Mouse (Mus musculus) left cerebral cortex, postnatal 36 days (tissue): Measurements from ENCODE around the gene Hoxd10. TPM values are rescaled to one million over a fixed set of nuclear protein-coding genes. Genes with fewer than 3 reads are reported as not detected.

ENCODE experiments used
- DNase-seq, 2 experiments: peaks; one replicate each; pipeline ENCODE4 v3.0.0; 2021 to 2022; ENCODE audit warnings: low spot score in 2 of 2, mixed read lengths in 1 of 2
- intact Hi-C: fragments of 180-260 bp; cut with DNase I; formaldehyde crosslinking; loops from one replicate; pipeline ENCODE4 v1.15.1; 2025
- total RNA-seq, 2 experiments: library from RNA; stranded (reverse); gene quantifications; 2 replicates each; pipeline ENCODE4 v1.2.3; 2021

Gene Hoxd10
- not detected for total RNA-seq

- intact Hi-C loops: loop anchor here (5.0 kb wide), 1 partner anchor 41 kb away; no protein-coding TSS in a partner anchor
- DNase-seq: no peak
Observed at GRCm38 (mm10) chr2:74691022-74691951, at the start of gene Hoxd10. TSS of gene Hoxd10 (plus strand) at chr2:74691924.

DNA sequence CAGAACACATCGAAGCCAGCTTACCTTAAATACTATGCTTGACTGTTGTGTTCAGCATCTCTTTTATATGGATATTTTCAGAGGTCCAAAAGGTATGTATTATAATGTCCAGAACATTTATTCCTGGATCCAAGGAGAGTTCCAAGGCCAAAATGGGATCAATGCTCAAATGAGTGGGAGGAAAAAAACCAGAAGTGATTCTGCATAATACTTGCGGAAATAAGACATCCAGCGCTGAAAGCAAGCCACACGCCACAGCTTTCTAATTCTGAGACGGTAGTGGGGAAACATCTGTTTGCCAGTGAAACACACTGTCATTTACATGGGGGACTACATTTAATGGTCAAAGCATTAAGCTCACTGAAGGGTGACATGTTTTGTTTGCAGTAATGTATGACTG is 49.3 kb upstream of the Hoxd10 start:
- DNase-seq: no peak
- intact Hi-C loops: no loop called here

GRCm38 (mm10) chr2:74645631-74646030 is 46.1 kb upstream of the Hoxd10 start:
- no peak for DNase-seq
- intact Hi-C loops: no loop called here

DNA sequence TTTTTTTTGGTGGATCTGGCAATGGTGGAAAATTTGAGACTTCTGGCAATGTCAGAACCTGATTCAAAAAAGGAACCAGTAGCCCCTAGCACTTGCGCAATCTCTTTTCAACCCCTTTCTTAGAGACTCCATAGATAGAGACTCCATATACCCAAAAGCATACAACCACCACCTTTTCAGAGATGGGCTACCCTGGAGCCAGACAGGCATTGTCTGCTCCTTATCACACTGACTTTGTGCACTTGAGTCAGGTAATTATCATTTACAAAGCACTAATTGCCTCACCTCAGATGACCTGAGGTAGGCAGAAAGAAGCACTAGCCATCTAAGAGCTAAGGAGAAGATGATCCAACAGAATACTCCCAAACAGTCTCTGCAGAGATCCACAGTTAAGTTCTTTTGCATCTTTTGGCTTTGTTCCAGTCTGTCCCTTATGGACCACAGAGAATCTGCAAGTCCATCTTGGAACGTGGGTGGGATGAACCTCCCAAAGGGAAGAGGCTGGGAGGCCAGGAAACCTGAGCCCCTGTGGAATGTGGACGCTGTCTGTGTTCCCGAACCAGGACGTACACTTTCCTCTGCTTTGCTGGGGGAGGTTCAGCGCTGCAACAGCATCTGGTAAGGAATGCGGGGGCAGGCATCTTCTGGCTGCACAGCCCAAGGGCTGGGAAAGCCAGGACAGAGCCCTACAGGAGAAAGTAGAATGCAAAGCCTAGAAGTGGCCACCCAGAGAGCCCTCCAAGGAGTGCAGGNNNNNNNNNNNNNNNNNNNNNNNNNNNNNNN is 44.5 kb upstream of the Hoxd10 start:
- intact Hi-C loops: no loop called here
- DNase-seq: no peak

DNA sequence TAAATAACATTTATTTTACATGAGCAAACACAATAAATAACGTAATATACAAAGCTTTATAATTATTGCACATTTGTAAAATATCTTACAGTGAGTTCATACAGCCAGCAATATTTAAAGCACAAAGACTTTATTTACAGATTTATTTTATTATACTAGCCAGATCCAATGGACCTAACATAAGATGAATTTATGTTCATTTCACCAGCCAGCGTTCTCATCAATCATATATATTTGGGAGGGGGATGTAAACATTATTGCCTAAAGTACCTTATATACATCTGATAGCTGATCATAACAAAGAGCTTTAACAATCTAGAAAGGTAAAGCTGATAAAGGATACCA is 38.8 kb upstream of the Hoxd10 start:
- no peak for DNase-seq
- intact Hi-C loops: loop anchor here (5.0 kb wide), 1 partner anchor 84 kb away; no protein-coding TSS in a partner anchor

- no peak for DNase-seq
- intact Hi-C loops: loop anchor here (2.0 to 5.0 kb wide), 2 partner anchors 83 to 353 kb away; no protein-coding TSS in a partner anchor
Observed at GRCm38 (mm10) chr2:74653781-74654535, 37.8 kb upstream of the Hoxd10 start.

- DNase-seq: no peak
- intact Hi-C loops: loop anchor here (2.0 to 5.0 kb wide), 2 partner anchors 82 to 354 kb away; no protein-coding TSS in a partner anchor
Observed at GRCm38 (mm10) chr2:74654743-74655419, 36.8 kb upstream of the Hoxd10 start.

GRCm38 (mm10) chr2:74655420-74655781 is 36.3 kb upstream of the Hoxd10 start:
- intact Hi-C loops: loop anchor here (2.0 kb wide), 1 partner anchor 355 kb away; no protein-coding TSS in a partner anchor
- no peak for DNase-seq

DNA sequence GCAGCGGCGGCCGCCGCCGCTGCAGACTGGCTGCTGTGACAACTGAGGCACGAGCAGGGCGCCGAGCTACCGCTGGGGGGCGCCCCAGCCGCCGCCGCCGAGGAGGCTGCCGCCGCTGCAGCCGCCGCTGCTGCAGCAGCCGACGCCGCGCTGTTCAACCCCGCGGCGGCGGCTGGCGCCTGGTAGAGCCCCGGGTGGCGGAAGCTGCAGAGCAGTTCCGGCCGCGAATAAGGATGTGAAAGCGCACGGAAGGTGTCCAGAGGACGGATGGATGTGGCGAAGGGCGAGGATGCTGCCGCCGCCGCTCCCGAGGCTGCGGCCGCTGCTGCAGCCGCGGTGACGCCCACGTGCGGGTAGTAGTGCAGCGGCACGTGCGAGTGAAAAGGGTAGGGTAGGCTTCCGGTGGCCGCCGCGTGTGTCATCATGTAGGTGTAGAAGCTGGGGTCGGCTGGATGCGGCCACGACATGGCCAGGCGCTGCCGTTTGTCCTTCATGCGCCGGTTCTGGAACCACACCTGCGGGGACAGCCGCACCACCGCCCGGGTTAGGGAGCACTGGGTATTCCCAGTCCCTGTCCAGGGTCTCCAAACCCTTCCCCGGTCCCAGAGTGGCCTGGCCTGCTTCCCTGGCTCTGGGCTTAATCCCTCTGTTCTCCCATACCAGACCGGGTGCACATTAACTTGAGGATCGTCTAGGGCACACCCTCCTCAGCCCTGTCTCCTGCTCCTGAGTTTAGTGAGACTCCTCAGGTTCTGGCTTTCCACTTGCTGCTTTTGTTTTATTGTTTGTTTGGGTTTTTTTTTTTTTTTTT is 35.7 kb upstream of the Hoxd10 start:
- no peak for DNase-seq
- intact Hi-C loops: loop anchor here (2.0 kb wide), 2 partner anchors 31 to 355 kb away; no protein-coding TSS in a partner anchor

DNA sequence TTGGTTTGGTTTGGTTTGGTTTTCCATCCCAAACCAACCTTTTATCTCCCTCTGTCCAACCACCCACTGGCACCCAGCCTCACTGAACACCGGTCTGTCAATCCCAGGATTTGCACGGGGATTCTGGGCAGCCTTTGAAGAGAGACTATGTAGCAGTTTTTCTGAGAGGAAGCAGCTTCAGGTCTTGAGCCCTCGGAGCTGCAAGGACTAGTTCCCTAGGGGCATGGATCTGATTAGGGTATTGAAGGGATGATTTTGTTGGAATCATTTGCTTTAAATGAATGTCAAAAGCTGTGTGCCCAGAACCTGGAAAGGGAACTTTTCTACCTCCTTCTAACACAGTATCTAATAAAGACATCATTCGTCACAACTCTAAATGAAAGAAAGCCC is 35.1 kb upstream of the Hoxd10 start:
- intact Hi-C loops: loop anchor here (2.0 kb wide), 1 partner anchor 30 kb away; no protein-coding TSS in a partner anchor
- no peak for DNase-seq

DNA sequence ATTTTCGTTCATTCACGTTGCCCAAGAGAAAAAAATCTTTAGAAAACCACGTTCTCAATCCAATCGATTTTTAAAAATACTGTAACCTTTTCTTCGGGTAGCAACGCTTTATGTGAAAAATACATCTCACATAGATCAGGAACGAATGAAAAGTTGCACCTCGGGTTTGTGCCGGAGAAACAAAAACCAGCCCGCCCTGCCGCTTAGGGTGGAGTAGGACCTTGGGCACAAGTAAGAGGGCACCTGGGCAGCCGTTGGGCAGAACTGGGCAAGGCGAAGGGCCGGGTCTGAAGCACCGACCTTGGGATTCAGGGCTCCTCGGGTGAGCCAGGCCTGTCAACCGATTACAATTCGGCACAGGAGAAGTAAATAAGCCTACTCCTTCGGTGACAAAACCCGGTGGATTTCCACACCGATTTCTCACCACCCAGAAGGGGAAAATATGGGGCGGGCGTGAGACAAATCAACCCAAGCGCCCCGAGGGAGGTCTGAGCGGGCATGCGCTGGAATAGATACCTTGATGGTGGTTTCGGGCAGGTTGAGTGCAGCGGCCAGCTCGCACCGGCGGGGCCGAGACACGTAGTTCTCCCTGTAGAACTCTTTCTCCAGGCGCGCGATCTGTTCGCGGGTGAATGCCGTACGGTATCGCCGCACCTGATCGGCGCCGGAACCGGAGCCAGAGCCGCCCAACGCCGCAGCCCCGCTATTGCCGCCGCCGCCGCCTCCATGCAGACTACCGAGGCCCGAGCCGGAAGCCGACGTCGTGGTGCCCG is 34.3 kb upstream of the Hoxd10 start:
- no peak for DNase-seq
- intact Hi-C loops: loop anchor here (2.0 kb wide), 1 partner anchor 29 kb away; no protein-coding TSS in a partner anchor

DNA sequence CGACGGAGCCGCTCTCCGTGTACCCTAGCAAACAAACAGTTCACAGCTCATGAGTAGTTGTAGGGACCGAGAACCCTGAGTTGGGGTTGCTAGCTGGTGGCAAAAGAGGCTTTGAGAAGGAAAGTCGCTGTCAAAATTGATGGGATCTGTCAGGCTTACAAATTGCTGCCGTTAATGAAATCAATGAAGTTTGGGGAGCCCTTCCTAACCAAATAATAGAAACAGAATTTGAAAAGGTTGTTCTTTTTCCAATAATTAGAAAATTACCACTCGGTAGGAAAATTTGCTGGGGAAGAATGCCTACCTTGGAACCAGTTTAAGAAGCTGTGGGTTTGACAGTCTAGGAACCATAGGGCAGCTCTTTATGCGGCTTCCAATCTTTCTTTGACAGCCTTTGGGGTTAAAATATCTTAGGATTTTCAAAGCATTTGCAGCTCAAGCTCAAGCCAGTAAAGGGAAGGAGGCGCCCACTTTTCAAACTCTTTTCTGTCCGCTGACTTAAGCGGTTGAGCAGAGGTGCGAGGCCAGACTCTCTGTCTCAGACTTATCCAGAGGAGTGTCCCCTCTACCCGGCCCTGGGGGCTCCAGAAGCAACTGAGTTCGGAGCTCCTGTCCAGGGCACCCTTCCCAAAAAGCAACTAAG is 33.6 kb upstream of the Hoxd10 start:
- DNase-seq: no peak
- intact Hi-C loops: no loop called here

- intact Hi-C loops: no loop called here
- no peak for DNase-seq
Observed at GRCm38 (mm10) chr2:74658667-74659371, 32.9 kb upstream of the Hoxd10 start.

DNA sequence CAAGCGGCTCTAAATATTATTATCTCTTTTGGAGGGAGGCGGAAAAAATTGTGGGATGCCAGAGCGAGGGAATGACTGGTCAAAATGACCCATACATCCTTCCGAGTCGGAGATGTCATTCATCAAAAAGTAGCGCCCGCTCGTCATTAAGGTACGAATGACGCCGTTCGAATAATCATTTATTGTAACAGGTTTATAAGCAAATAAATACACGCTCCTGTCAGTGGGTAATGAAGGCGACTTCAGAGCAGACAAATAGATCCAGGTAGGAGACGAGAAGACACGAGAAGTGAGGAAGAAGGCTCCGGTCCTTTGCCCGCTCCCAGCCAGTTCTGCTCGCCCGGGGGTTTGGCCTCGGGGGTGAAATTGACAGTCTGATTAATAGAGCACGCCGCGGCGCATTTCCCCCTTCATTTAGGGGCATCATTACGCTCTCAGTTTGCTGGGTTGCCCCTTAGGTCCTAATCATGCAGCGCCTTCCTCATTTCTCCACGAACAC is 32.2 kb upstream of the Hoxd10 start, which contains the start of gene Evx2:
Evx2 (minus strand) TSS at position 51 of the 499 bp plus-strand sequence.
- DNase-seq: no peak
- intact Hi-C loops: loop anchor here (5.0 to 10.0 kb wide), 3 partner anchors 632 to 1107 kb away; partner anchors contain the start of gene Chn1

- DNase-seq: no peak
- intact Hi-C loops: loop anchor here (5.0 to 10.0 kb wide), 3 partner anchors 633 to 1108 kb away; partner anchors contain the start of gene Chn1
Observed at GRCm38 (mm10) chr2:74660421-74661375, 31.0 kb upstream of the Hoxd10 start.
